Mouse (Mus musculus) heart, embryonic 12.5 days (tissue): ENCODE measurements around the gene A4galt. TPM values are rescaled to one million over a fixed set of nuclear protein-coding genes. Genes with fewer than 3 reads are reported as not detected.

Experiments
- ATAC-seq: fragments of 200-750 bp; cut with Nextera tagmentation; 2 replicates; pipeline ENCODE4 v1.8.0; 2017; ENCODE audit warnings: moderate TSS enrichment, moderate library complexity; ENCODE audit not compliant: insufficient number of reproducible peaks, low FRiP score
- H3K27ac ChIP-seq: fragments of 300-500 bp; sonication (generic); 2 replicates; pipeline ENCODE4 v1.5.1; 2016; ENCODE audit warnings: mild to moderate bottlenecking, moderate library complexity; ENCODE audit not compliant: poor library complexity, severe bottlenecking
- H3K27me3 ChIP-seq: fragments of 300-500 bp; sonication (generic); replicated peaks from 2 replicates; pipeline ENCODE4 v1.6.1; 2016; ENCODE audit warnings: mild to moderate bottlenecking, moderate library complexity
- H3K36me3 ChIP-seq: fragments of 300-500 bp; sonication (generic); 2 replicates; pipeline ENCODE4 v1.6.1; 2016; ENCODE audit warnings: mild to moderate bottlenecking, moderate library complexity
- H3K4me1 ChIP-seq: fragments of 300-500 bp; sonication (generic); replicated peaks from 2 replicates; pipeline ENCODE4 v1.6.1; 2016; ENCODE audit warnings: mild to moderate bottlenecking
- H3K4me2 ChIP-seq: fragments of 300-500 bp; sonication (generic); 2 replicates; pipeline ENCODE4 v1.6.1; 2016; ENCODE audit warnings: mild to moderate bottlenecking, moderate library complexity
- H3K4me3 ChIP-seq: fragments of 300-500 bp; sonication (generic); 2 replicates; pipeline ENCODE4 v1.5.1; 2016; ENCODE audit warnings: mild to moderate bottlenecking
- H3K9ac ChIP-seq: fragments of 300-500 bp; sonication (generic); 2 replicates; pipeline ENCODE4 v1.6.1; 2016; ENCODE audit warnings: mild to moderate bottlenecking, moderate library complexity
- H3K9me3 ChIP-seq: fragments of 300-500 bp; sonication (generic); replicated peaks from 2 replicates; pipeline ENCODE4 v1.6.1; 2016; ENCODE audit warnings: mild to moderate bottlenecking, moderate library complexity
- WGBS: fragments of 180-500 bp; shearing (Covaris S2); methylation state at CpG from one replicate; pipeline ENCODE4 v1.1.7; 2016; 5-methylcytosine and 5-hydroxymethylcytosine counted together
- polyA plus RNA-seq: library from polyadenylated mRNA; unstranded; fragments of >200 nt; fragmentation: Nextera tagmentation; extraction: Ambion mirVana; gene quantifications from 2 replicates; pipeline ENCODE4 v1.2.1, GENCODE M21; 2016

The A4galt gene
- polyA plus RNA-seq, 1 experiment from 2014 or later, result 0.18 TPM

- Histone ChIP-seq H3K9ac (no peak overlapping the region), H3K9me3 (0 out of 2 replicates have a peak, but pooled peaks cover 4% of the 10 kb centered on the region), H3K27ac (no peak overlapping the region), H3K4me2 (no peak overlapping the region), H3K36me3 (no peaks in the 10 kb centered on the region), H3K4me1 (peaks cover 11% of the 10 kb centered on the region; the same call in 1 of the 2 replicates), H3K27me3 (peaks cover 49% of the 10 kb centered on the region), H3K4me3 (no peak overlapping the region)
- no peak for ATAC-seq
- WGBS, result 53% methylated on average over 14 of the region's 14 CpGs
Measured at GRCm38 (mm10) chr15:83248236-83248844, 3.2 kb downstream of the A4galt start.

GRCm38 (mm10) chr15:83244371-83244770 is 7.2 kb downstream of the A4galt start:
- 64% methylated on average over 3 of the region's 3 CpGs for WGBS
- no peak overlapping the region for H3K4me2 ChIP-seq
- no peaks in the 10 kb centered on the region for H3K36me3 ChIP-seq
- H3K9ac ChIP-seq, result no peak overlapping the region
- H3K9me3 ChIP-seq, result no peaks in the 10 kb centered on the region
- no peak for ATAC-seq
- peaks cover 13% of the 10 kb centered on the region for H3K27me3 ChIP-seq
- no peak overlapping the region for H3K27ac ChIP-seq
- no peak overlapping the region for H3K4me3 ChIP-seq
- H3K4me1 ChIP-seq, result no peaks in the 10 kb centered on the region

GRCm38 (mm10) chr15:83241961-83242680 is 9.5 kb downstream of the A4galt start:
- no peak for ATAC-seq

GRCm38 (mm10) chr15:83241497-83241896 is 10.1 kb downstream of the A4galt start:
- 76% methylated on average over 3 of the region's 3 CpGs for WGBS
- H3K36me3 ChIP-seq, result no peaks in the 10 kb centered on the region
- H3K9me3 ChIP-seq, result no peaks in the 10 kb centered on the region
- H3K4me1 ChIP-seq, result no peaks in the 10 kb centered on the region
- H3K9ac ChIP-seq, result no peak overlapping the region
- no peak overlapping the region for H3K4me3 ChIP-seq
- H3K27ac ChIP-seq, result no peak overlapping the region
- no peaks in the 10 kb centered on the region for H3K27me3 ChIP-seq
- H3K4me2 ChIP-seq, result no peak overlapping the region
- ATAC-seq, result no peak

More at GRCm38 (mm10) chr15:83241961-83242680, 9.5 kb downstream of the A4galt start:
- 71% methylated on average over 4 of the region's 4 CpGs for WGBS
- Histone ChIP-seq H3K9ac (no peak overlapping the region), H3K9me3 (no peaks in the 10 kb centered on the region), H3K36me3 (no peaks in the 10 kb centered on the region), H3K27ac (no peak overlapping the region), H3K4me2 (no peak overlapping the region), H3K4me1 (no peaks in the 10 kb centered on the region), H3K4me3 (no peak overlapping the region), H3K27me3 (no peaks in the 10 kb centered on the region)

DNA sequence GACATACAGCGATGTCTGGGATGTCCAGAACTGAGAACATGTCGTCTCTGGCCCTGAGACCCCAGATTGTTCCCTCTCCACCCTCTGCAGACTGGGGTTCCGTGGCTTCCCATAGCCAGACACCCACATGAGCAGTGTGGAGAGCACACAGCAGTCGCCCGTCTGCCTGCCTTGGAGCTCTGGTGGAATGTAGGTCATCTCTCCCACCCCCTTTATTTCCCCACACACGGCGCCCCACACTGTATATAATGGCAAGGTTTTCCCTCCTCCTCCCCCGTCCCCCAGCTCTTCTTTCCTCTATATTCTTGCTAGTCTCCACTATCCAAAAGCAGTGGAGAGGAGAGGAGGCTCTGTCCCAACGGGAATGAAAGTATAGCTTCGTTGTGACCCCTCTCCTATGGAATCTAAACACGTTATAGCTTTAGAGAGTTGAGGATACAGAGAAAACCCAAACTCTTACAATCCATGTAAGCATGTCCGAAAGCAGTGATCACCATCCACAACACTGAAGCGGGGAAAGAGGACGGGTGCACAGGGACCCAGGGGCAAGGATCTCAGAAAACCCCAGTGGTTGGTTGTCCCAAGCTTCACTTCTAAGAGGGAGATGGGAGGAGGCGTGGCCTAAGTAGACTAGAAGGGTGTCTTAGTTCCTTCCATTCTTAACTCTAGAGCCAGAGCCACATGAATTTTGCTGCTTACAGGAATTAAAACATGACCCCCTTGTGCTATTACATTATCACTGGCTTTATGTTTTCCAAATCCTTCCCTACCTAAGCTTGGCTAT is 13.9 kb downstream of the A4galt start:
- Histone ChIP-seq H3K9ac (no peak overlapping the region), H3K4me3 (no peak overlapping the region), H3K36me3 (no peaks in the 10 kb centered on the region), H3K9me3 (no peaks in the 10 kb centered on the region), H3K27ac (no peak overlapping the region), H3K4me1 (peaks cover 8% of the 10 kb centered on the region), H3K27me3 (no peaks in the 10 kb centered on the region), H3K4me2 (no peak overlapping the region)
- 65% methylated on average over 15 of the region's 15 CpGs for WGBS
- ATAC-seq, result no peak

- ATAC-seq, result no peak
- no peak overlapping the region for H3K4me3 ChIP-seq
- no peaks in the 10 kb centered on the region for H3K27me3 ChIP-seq
- no peak overlapping the region for H3K27ac ChIP-seq
- no peak overlapping the region for H3K9ac ChIP-seq
- peaks cover 8% of the 10 kb centered on the region for H3K4me1 ChIP-seq
- no peaks in the 10 kb centered on the region for H3K36me3 ChIP-seq
- no peak overlapping the region for H3K4me2 ChIP-seq
- 0% methylated on average over 1 of the region's 1 CpGs for WGBS
- H3K9me3 ChIP-seq, result no peaks in the 10 kb centered on the region
Measured at GRCm38 (mm10) chr15:83236824-83237223, 14.8 kb downstream of the A4galt start.

DNA sequence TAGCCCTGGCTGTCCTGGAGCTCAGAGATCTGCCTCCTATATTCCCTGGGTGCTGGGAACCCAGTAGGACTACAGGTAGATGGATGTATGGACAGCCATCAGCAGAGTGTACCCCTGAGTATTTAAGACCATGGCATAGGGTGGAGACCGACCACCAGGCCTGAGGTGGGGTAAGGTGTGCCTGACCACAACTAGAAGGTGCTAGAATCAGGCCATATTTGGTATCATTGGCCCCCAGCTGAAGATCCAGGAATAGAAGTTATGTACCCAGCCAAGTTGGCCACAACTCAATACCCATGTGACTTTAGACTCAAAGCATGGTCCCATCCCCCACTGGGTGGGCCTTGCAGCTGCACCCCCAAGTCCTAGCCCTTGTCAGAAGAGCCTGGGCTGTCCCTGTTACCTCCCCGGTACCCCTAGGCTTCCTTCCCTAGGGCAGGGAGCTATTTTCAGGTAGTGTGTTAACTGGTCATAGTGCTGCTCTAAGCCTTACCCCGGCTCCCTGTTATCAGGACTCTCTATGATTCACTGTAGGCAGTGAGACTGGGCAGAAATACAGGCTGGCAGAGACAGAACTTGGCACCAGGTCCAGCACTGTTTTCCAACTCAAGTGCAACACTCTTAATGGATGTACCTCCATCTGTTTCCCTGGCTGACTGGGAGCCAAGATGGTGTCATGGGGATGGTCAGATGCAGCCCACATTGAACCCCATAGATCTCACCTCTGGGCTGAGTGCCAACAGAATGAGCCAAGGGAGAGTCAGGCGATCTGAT is 18.2 kb downstream of the A4galt start:
- no peaks in the 10 kb centered on the region for H3K36me3 ChIP-seq
- no peaks in the 10 kb centered on the region for H3K27me3 ChIP-seq
- 54% methylated on average over 4 of the region's 4 CpGs for WGBS
- no peak for ATAC-seq
- no peak overlapping the region for H3K9ac ChIP-seq
- peaks cover 8% of the 10 kb centered on the region for H3K4me1 ChIP-seq
- H3K27ac ChIP-seq, result no peak overlapping the region
- no peak overlapping the region for H3K4me3 ChIP-seq
- H3K4me2 ChIP-seq, result no peak overlapping the region
- H3K9me3 ChIP-seq, result no peaks in the 10 kb centered on the region

DNA sequence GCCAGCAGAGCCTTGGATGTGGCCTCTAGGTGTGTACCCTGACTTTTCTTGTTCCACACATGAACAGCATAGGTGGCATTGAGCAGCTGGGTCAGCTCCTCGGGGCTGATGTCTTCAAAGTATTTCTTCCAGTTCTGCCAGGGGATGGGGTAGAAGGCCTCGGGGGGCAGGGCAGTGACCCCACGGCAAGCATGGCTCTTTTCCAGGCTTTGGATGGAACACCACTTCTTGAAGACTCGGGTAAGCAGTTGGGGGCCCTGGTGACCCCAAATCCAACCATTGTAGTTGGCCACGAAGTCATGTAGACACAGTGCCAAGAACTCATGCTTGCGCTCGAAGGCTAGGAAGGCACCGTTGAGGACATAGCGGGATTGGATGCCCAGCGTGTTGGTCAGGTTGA is 24.0 kb downstream of the A4galt start:
- no peaks in the 10 kb centered on the region for H3K27me3 ChIP-seq
- 89% methylated on average over 10 of the region's 10 CpGs for WGBS
- ATAC-seq, result no peak

GRCm38 (mm10) chr15:83226871-83227270 is 24.7 kb downstream of the A4galt start:
- H3K36me3 ChIP-seq, result no peaks in the 10 kb centered on the region
- no peak overlapping the region for H3K9ac ChIP-seq
- peaks cover 22% of the 10 kb centered on the region for H3K4me1 ChIP-seq
- H3K4me2 ChIP-seq, result no peak overlapping the region
- H3K27me3 ChIP-seq, result no peaks in the 10 kb centered on the region
- WGBS, result 75% methylated on average over 5 of the region's 5 CpGs
- H3K9me3 ChIP-seq, result no peaks in the 10 kb centered on the region
- ATAC-seq, result no peak
- no peak overlapping the region for H3K27ac ChIP-seq
- H3K4me3 ChIP-seq, result no peak overlapping the region

More for the DNA sequence above, 24.0 kb downstream of the A4galt start:
- no peaks in the 10 kb centered on the region for H3K9me3 ChIP-seq
- H3K4me2 ChIP-seq, result no peak overlapping the region
- peaks cover 22% of the 10 kb centered on the region for H3K4me1 ChIP-seq
- no peaks in the 10 kb centered on the region for H3K36me3 ChIP-seq
- no peak overlapping the region for H3K4me3 ChIP-seq
- H3K9ac ChIP-seq, result no peak overlapping the region
- H3K27ac ChIP-seq, result no peak overlapping the region

GRCm38 (mm10) chr15:83226066-83226834 is 25.3 kb downstream of the A4galt start:
- H3K9me3 ChIP-seq, result no peaks in the 10 kb centered on the region
- no peak overlapping the region for H3K4me2 ChIP-seq
- no peak overlapping the region for H3K9ac ChIP-seq
- ATAC-seq, result no peak
- H3K36me3 ChIP-seq, result no peaks in the 10 kb centered on the region
- H3K27ac ChIP-seq, result no peak overlapping the region
- H3K4me3 ChIP-seq, result no peak overlapping the region
- 81% methylated on average over 9 of the region's 9 CpGs for WGBS
- H3K4me1 ChIP-seq, result peaks cover 22% of the 10 kb centered on the region
- H3K27me3 ChIP-seq, result no peaks in the 10 kb centered on the region
